Mouse (Mus musculus): Measurements from ENCODE around the gene Pbx3. TPM values are rescaled to one million over a fixed set of nuclear protein-coding genes. Genes with fewer than 3 reads are reported as not detected.

The Pbx3 gene
- total and polyA plus RNA-seq, 3 experiments: 67.5 to 95.6 (median 84.0) TPM

DNA sequence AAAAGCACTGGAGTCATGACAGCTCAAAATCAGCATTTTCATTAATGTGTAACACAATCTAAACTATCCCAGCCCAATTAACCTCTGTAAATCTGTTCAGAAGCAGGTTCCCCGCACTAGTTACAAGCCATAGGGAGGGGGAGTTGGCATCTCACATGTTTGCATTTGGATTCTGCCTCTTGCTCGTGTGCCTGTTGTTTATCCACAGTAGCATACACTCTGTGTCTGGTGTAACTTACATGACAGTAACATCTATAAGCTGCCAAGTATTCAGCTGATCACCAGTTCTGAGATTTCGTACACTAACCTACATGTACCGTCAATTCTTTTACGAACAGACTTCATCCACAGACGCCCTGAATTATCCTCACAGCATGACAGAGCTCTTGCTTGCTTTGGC is 147.5 kb downstream of the Pbx3 start:
- DNase-seq: no peak

- DNase-seq: no peak
These were observed 151.5 kb downstream of the Pbx3 start for GRCm38 (mm10) chr2:34221477-34221876.

DNA sequence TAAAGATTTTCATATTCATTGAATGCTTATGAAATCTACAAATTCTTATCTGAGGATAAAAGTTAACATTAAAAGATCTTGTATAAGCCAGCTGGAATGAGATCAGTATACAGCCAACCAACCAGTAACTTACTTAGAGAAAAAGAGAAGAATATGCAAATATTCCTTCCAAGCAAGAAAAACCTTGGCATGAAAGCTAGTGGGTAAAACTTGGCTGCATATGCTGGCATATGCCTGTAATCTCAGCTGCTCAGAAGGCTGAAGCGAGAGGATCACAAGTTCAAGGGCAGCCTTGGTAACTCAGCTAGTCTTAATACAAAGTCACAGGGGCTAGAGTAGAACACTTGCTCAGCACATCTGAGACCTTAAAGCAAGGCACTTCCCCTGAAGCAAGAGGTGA is 153.8 kb downstream of the Pbx3 start:
- peak; percentile 27 for DNase-seq

GRCm38 (mm10) chr2:34217596-34217995 is 155.3 kb downstream of the Pbx3 start:
- DNase-seq: no peak

- no peak for DNase-seq
These were observed 157.4 kb downstream of the Pbx3 start for GRCm38 (mm10) chr2:34215496-34215895.

DNA sequence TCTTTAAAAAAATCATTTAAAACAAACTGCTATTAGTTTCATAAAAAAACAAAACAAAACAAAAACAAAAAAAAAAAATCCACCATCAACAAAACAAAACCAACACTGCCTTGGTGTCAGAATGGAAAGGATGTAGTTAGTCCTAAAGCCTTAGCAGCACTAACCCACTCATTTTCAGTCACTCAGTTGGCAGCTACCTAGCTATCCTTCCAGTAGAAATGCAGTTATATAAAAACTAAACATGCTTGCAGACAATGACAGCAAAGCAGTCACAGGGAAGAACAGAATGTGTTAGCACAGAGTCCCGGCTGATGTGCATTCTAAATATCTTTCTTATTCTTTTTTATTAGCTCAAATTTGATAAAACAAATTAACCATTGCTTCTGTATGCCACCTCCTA is 160.5 kb downstream of the Pbx3 start:
- no peak for DNase-seq

- DNase-seq: no peak
These were observed 168.1 kb downstream of the Pbx3 start for GRCm38 (mm10) chr2:34204797-34205196.

DNA sequence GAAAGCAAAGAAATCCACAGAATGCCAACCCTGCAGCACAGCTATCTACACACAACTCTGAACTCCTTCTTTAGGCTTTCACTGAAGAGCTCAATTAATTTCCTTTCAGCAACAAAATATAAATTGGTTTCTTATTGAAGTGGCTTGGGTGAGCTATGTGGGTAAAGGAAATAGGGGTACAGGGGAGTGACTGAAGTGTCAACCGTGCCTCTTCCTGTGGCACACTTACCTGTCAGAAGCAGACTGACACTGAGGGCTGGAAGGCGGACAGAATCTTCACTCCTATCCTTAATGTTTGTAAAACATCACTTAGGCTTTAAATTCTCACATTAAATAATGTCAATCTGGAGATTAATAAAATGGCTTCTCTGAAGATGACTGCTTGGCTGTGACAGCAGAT is 168.6 kb downstream of the Pbx3 start:
- DNase-seq: no peak

DNA sequence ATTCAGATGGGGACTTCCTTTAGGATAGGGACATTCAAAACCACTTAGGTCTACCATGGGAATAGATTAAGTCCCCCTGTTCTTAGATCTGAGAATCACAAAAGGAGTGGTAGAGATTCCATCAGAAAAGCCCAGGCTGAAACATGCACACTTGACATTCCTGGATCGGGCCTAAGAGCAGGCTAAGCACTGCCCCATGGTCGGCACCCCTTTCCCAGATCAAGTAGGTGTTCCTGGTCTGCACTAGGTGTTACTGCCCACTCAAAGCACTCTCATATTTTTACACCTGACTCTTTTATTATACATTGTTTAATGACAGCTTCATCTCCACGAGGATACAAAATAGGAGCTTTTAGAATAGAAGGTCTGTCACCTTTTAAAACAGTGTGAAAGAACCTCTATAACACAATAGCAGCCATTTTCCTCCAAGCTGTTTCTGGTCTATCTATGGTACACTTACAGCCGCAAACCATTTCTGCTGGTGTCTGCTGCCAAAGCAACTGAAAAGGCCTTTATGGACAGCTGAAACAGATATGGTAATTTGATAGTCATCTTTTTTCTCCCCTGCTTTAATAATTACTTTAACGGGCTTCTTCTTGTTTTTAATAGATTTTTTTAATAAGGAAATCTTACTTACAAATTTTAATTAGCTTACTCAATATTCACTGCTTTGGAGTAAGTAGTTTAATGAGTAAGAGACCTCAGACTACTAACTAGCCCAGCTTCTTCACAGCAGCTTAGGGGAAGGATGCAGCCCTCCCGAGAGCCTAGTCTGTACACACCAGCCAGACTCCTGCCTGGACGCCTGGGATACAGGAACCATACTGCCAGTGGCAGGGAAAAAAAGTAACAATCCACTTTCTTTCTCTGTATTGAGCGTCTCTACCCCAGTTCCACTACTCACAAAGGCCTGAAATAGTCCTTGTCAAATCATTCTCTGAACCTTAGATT is 178.8 kb downstream of the Pbx3 start:
- no peak for DNase-seq

GRCm38 (mm10) chr2:34193276-34193675 is 179.7 kb downstream of the Pbx3 start:
- no peak for DNase-seq

GRCm38 (mm10) chr2:34187366-34187765 is 185.6 kb downstream of the Pbx3 start:
- no peak for DNase-seq

GRCm38 (mm10) chr2:34181600-34181999 is 191.3 kb downstream of the Pbx3 start:
- no peak for DNase-seq

GRCm38 (mm10) chr2:34179299-34179698 is 193.6 kb downstream of the Pbx3 start:
- no peak for DNase-seq

DNA sequence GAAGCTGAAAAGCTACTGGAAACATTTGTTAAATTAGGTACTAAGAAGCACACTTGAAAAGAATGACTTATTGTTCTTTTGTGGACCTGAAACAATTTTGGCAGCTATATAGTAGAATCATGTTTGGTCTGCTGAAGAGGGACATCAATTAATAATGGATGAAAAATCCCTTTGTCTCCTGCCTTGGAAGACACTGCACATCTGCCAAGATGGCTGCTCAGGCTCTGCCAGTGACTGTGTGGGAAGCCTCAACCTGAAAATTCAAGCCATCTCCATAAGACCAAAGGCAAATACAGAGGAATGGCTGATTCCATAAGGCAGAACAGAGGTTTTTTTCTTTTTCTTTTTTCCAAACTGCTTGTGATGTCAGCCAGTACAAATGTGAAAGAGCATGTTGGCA is 194.3 kb downstream of the Pbx3 start:
- no peak for DNase-seq

DNA sequence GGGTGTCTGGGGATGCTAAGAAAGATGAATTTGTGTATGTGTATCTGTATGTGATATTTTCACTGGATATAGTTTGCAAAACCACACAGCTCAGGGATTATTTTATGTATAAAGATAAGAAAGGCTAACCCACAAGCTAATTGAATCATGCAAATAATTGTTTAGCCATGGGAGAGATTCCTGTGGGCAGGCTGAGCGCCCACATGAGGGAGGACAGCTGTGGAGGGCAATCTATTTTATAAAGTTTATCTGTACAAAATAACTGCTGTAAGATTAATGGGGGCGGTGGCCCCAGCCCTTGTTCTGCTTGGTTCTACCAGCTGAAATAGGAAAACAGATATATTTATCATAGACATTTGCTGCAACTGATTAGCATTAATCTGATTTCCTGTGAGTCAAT is 202.5 kb downstream of the Pbx3 start:
- DNase-seq: no peak

DNA sequence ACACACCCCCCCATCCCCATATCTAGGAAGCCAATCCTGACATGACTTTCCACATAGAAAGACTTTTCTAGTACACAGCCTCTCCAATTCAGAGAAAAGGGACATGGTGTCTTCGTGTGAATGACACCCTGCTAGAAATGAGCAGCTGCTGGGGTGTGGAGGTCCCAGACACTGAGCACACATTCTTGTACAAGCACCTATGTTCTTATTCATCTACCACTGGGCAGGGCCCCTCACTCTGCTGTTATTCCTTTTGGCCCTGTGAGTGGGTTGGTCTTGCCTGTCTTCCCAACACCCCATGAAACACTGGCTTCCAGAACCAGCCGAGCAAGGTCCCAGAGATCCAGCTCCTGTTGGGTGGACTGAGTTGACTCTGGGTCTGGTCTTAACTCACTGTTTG is 203.3 kb downstream of the Pbx3 start:
- no peak for DNase-seq

DNA sequence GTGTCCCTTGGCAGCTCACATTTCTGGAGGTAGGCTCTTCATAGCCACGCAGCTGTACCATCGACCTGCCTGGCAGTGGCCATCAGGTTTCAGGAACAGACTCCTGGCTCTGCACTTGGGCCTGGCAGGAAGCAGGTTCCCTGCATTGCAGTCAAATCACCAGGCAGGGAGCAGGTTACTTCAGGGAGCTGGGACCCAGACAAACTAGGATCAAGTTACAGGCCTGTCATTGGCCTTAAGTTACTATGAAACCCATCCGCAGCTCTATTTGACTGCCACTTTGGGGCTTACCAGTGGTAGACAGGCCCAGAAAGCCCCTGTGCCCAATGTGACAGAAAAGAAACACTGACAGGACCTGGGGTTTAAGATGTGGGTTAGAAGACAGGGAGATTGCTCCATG is 204.8 kb downstream of the Pbx3 start:
- DNase-seq: no peak

DNA sequence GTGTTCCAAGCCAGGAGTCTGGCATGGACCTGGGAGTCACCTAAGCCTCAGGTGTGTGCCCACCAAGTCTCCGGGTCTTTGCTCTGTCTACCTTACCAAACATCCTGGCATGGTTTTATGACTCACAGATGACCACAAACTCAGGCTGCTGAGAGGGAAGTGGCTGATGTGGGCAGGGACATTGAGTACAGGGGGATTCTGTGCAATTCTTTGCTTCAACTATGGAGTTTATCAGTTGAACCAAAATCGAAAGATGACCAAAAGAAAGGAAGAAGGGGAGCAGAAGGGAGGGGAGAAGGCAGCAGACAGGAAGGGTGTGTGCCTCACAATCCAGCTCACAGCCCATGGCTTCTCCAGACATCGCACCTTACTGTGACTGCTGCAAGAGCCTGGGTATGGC is 210.5 kb downstream of the Pbx3 start:
- DNase-seq: no peak

- peak; percentile 57 for DNase-seq
These were observed 215.2 kb downstream of the Pbx3 start for GRCm38 (mm10) chr2:34157746-34158145.

DNA sequence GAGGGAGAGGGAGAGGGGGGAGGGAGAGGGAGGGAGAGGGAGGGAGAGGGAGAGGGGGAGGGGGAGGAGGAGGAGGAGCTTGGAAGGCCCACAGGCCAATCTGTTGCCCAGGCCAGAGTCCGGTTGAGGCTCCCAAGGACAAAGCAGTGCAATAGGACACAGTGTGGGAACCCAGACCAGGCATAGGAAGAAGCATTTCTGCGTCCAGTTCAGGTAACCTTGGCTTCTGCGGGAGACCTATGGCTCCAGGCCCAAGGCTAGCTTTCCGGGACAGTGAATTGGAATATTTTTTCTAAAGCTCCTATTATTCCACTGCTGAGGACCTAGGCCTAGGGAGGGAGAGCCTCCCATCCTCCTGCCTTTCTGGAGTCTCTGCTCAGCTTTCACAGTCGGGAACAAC is 218.1 kb downstream of the Pbx3 start:
- peak; percentile 74 for DNase-seq

GRCm38 (mm10) chr2:34153336-34153735 is 219.6 kb downstream of the Pbx3 start:
- no peak for DNase-seq

DNA sequence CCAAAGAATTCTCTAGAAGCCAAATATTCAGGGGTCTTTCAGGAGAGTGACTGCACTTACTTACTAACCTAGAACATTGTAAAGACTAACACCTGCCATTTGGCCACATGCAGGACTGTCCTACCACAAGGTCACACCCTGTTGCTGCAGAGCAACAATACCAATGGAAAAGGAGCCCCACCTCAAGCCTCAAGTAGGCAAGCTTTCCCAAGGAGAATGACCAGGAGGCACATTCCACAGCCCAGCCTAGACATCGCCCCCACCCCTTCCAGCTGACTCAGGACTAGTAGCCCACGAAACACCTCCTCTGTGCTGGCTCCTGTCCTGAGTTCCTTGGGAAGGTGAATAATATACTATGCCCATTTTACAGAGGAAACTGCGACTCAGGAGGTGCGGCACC is 222.4 kb downstream of the Pbx3 start:
- no peak for DNase-seq

DNA sequence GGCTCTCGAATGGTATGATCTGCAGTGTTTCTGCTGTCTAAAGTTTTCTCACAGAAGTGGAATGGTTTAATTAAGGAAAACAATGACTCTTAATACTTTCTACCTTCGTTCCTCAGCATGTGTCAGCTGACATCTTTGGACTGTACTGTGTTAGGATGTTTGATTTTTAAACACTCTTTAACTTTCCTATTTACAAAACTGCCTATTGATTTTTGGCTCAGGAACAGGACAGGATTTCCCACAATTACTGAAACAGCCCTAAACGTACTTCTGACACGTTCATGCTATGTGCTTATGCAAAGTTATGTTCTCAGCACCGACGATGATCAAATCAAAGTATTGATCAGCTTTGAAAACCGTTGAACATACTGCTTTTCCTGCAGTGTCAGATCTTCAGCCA is 224.7 kb downstream of the Pbx3 start:
- DNase-seq: no peak

DNA sequence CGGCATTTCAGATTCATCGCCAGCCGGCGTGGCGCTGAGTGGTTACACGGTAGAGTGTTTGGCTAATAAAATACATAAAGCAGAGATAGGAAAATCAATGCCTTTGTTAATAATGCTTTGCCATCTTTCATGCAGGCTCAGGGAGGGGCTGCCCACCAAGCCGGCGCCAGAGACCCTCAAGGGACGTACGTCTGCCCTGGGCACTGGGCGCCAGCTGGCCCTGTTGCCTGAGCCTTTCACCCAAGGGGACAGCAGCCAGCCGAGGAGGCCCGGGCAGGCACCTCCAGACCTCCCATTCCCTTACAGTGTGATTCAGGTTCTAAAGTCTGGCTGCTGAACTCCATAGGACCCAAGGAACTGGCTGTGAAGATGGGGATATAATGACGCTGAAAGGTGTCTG is 225.5 kb downstream of the Pbx3 start:
- DNase-seq: peak; percentile 20

Data from adrenal gland, adult 2 months (tissue).